Mouse (Mus musculus) olfactory bulb, adult 2 months (tissue): ENCODE results near the gene Krt78.

Experiments
- CTCF ChIP-seq: fragments of 200-500 bp; IDR thresholded peaks from 2 replicates; pipeline ENCODE4 v1.5.1; 2012; ENCODE audit warnings: low read depth, mild to moderate bottlenecking, low read length, moderate library complexity; ENCODE audit not compliant: insufficient read depth
- POLR2A ChIP-seq: fragments of 200-500 bp; IDR thresholded peaks from 2 replicates; pipeline ENCODE4 v1.6.1; 2012; ENCODE audit warnings: mild to moderate bottlenecking, low read depth, low read length, moderate library complexity; ENCODE audit not compliant: insufficient read depth

- TF ChIP-seq POLR2A, result no peak
- TF ChIP-seq CTCF, result peak; percentile 88
Measured at GRCm38 (mm10) chr15:101973414-101974077, 19.5 kb upstream of the Krt78 start.
